Mouse (Mus musculus): ENCODE data around the gene Brpf3. TPM values are rescaled to one million over a fixed set of nuclear protein-coding genes. Genes with fewer than 3 reads are reported as not detected.

Brpf3 gene
- total and polyA plus RNA-seq, 2 experiments from 2014 or later: 4.9 to 21.5 TPM

DNA sequence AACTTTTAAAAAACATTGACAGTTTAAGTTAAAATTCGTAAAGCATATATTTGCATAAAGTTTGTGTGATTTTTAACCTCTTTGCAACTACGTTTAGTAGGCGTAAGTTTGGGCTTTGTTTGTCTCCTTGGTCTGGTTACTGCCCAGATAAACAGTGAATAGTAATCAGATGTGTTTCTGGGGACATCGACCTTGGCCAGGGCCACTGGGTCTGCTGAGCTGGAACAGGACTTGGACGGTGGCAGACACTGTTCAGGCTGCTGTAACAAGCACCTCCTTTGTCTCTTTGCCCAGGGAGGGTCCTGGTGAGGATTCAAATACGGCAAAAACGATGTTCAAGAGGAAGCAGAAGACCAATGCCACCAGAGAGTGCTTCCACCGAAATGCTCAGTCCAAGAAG lies 84.3 kb downstream of the Brpf3 start:
- no peak overlapping the region for H3K9ac ChIP-seq (replicated peaks; ENCODE audit: low read length, poor library complexity, severe bottlenecking)

DNA sequence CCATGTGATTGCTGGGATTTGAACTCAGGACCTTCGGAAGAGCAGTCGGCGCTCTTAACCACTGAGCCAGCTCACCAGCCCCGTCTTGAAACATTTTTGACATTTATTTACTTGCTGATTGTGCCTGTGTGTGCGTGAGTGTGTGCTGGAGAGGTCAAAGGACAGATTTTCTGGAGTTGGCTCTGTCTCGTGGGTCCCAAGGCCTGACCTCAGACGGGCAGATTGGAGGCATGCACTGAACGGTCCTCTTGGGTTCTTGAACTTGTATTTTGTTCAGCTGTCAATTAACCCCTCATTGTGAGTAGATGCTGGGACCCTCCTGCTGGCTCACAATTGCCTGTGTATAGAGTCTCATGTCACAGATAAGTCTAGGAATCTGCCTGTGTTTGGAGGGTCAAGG lies 85.4 kb downstream of the Brpf3 start:
- H3K27me3 ChIP-seq (ENCODE audit: insufficient read depth, low read length): no peaks in the 10 kb centered on the region
- ATAC-seq (ENCODE audit: low FRiP score) (no peak), DNase-seq (ENCODE audit: low spot score) (no peak)
- no peaks in the 10 kb centered on the region for H3K4me1 ChIP-seq (ENCODE audit: insufficient read depth, low read length)
- no peak overlapping the region for H3K27ac ChIP-seq (ENCODE audit: low read depth, low read length)
- no peak for TF ChIP-seq CTCF (IDR thresholded peaks at IDR 0.05)
- peaks cover 11% of the 10 kb centered on the region; the same call in 1 of the 2 replicates for H3K9me3 ChIP-seq (ENCODE audit: low read length)
- no peak overlapping the region for H3K4me3 ChIP-seq (ENCODE audit: low read depth, low read length)
- H3K36me3 ChIP-seq (ENCODE audit: insufficient read depth, low read length): no peaks in the 10 kb centered on the region
- no peak overlapping the region for H3K4me2 ChIP-seq (ENCODE audit: low read depth, low read length, poor library complexity, severe bottlenecking)
- H3K9ac ChIP-seq (replicated peaks; ENCODE audit: low read length, poor library complexity, severe bottlenecking): no peak overlapping the region
- WGBS: 82% methylated on average over 8 of the region's 8 CpGs

More for the DNA sequence above, 84.3 kb downstream of the Brpf3 start:
- peaks cover 1% of the 10 kb centered on the region; the same call in 1 of the 2 replicates for H3K4me1 ChIP-seq (ENCODE audit: insufficient read depth, low read length)
- H3K4me2 ChIP-seq (ENCODE audit: low read depth, low read length, poor library complexity, severe bottlenecking): no peak overlapping the region
- TF ChIP-seq CTCF (IDR thresholded peaks at IDR 0.05): no peak
- no peak overlapping the region for H3K4me3 ChIP-seq (ENCODE audit: low read depth, low read length)
- ATAC-seq (ENCODE audit: low FRiP score): no peak
- 87% methylated on average over 8 of the region's 8 CpGs for WGBS
- no peaks in the 10 kb centered on the region for H3K36me3 ChIP-seq (ENCODE audit: insufficient read depth, low read length)
- peaks cover 11% of the 10 kb centered on the region; the same call in 1 of the 2 replicates for H3K9me3 ChIP-seq (ENCODE audit: low read length)
- no peaks in the 10 kb centered on the region for H3K27me3 ChIP-seq (ENCODE audit: insufficient read depth, low read length)
- H3K27ac ChIP-seq (ENCODE audit: low read depth, low read length): no peak overlapping the region
- DNase-seq (ENCODE audit: low spot score): no peak

Other genes with a start within 250 kb of the Brpf3 start
- not detected in 2 replicates for gene Clps, start 240.3 kb upstream of the Brpf3 start, total RNA-seq (2014; rRNA removed)
- not detected in 2 replicates for gene Clps, start 240.3 kb upstream of the Brpf3 start, polyA plus RNA-seq (2015; fragmentation: Nextera tagmentation; extraction: Ambion mirVana)
- gene Lhfpl5, start 225.4 kb upstream of the Brpf3 start, total RNA-seq (2014; rRNA removed): 22.8 and 28.6 TPM in 2 replicates
- gene Lhfpl5, start 225.4 kb upstream of the Brpf3 start, polyA plus RNA-seq (2015; fragmentation: Nextera tagmentation; extraction: Ambion mirVana): 21.0 and 25.5 TPM in 2 replicates
- 58.1 and 67.5 TPM in 2 replicates for gene Srpk1, start 178.4 kb upstream of the Brpf3 start, total RNA-seq (2014; rRNA removed)
- gene Srpk1, start 178.4 kb upstream of the Brpf3 start, polyA plus RNA-seq (2015; fragmentation: Nextera tagmentation; extraction: Ambion mirVana): 73.3 and 80.7 TPM in 2 replicates
- gene Slc26a8, start 110.9 kb upstream of the Brpf3 start, total RNA-seq (2014; rRNA removed): 1.1 and 4.4 TPM in 2 replicates
- 1.7 and 1.8 TPM in 2 replicates for gene Slc26a8, start 110.9 kb upstream of the Brpf3 start, polyA plus RNA-seq (2015; fragmentation: Nextera tagmentation; extraction: Ambion mirVana)
- gene Mapk14, start 109.8 kb upstream of the Brpf3 start, total RNA-seq (2014; rRNA removed): 40.5 and 43.4 TPM in 2 replicates
- gene Mapk14, start 109.8 kb upstream of the Brpf3 start, polyA plus RNA-seq (2015; fragmentation: Nextera tagmentation; extraction: Ambion mirVana): 16.3 and 19.0 TPM in 2 replicates
- 2.7 and 4.2 TPM in 2 replicates for gene AC170998.1, start 75.0 kb upstream of the Brpf3 start, total RNA-seq (2014; rRNA removed)
- 1.8 and 3.2 TPM in 2 replicates for gene AC170998.1, start 75.0 kb upstream of the Brpf3 start, polyA plus RNA-seq (2015; fragmentation: Nextera tagmentation; extraction: Ambion mirVana)
- 0.66 and 1.5 TPM in 2 replicates for gene Mapk13, start 31.8 kb upstream of the Brpf3 start, total RNA-seq (2014; rRNA removed)
- gene Mapk13, start 31.8 kb upstream of the Brpf3 start, polyA plus RNA-seq (2015; fragmentation: Nextera tagmentation; extraction: Ambion mirVana): 1.0 and 1.1 TPM in 2 replicates
- gene Pnpla1, start 57.3 kb downstream of the Brpf3 start, total RNA-seq (2014; rRNA removed): 0.05 and 0.14 TPM in 2 replicates
- gene Pnpla1, start 57.3 kb downstream of the Brpf3 start, polyA plus RNA-seq (2015; fragmentation: Nextera tagmentation; extraction: Ambion mirVana): 0.07 TPM in 1 of 2 replicates, not detected in the other
- gene 4930539E08Rik, start 114.2 kb downstream of the Brpf3 start, total RNA-seq (2014; rRNA removed): 9.8 and 32.9 TPM in 2 replicates
- gene 4930539E08Rik, start 114.2 kb downstream of the Brpf3 start, polyA plus RNA-seq (2015; fragmentation: Nextera tagmentation; extraction: Ambion mirVana): 4.3 and 4.5 TPM in 2 replicates
- 0.49 TPM in 1 of 2 replicates, not detected in the other for gene Pxt1, start 142.8 kb downstream of the Brpf3 start, total RNA-seq (2014; rRNA removed)
- 0.15 TPM in 1 of 2 replicates, not detected in the other for gene Pxt1, start 142.8 kb downstream of the Brpf3 start, polyA plus RNA-seq (2015; fragmentation: Nextera tagmentation; extraction: Ambion mirVana)
- 60.0 and 64.9 TPM in 2 replicates for gene Kctd20, start 150.9 kb downstream of the Brpf3 start, total RNA-seq (2014; rRNA removed)
- gene Kctd20, start 150.9 kb downstream of the Brpf3 start, polyA plus RNA-seq (2015; fragmentation: Nextera tagmentation; extraction: Ambion mirVana): 63.2 and 63.8 TPM in 2 replicates
- 44.2 and 58.1 TPM in 2 replicates for gene Stk38, start 206.9 kb downstream of the Brpf3 start, total RNA-seq (2014; rRNA removed)
- gene Stk38, start 206.9 kb downstream of the Brpf3 start, polyA plus RNA-seq (2015; fragmentation: Nextera tagmentation; extraction: Ambion mirVana): 42.1 and 47.9 TPM in 2 replicates
- 119 and 193 TPM in 2 replicates for gene Srsf3, start 231.5 kb downstream of the Brpf3 start, total RNA-seq (2014; rRNA removed)
- gene Srsf3, start 231.5 kb downstream of the Brpf3 start, polyA plus RNA-seq (2015; fragmentation: Nextera tagmentation; extraction: Ambion mirVana): 284 and 296 TPM in 2 replicates

Data from midbrain, postnatal 0 days (tissue).